Mouse (Mus musculus): ENCODE results near the gene 2810004N23Rik. TPM values are rescaled to one million over a fixed set of nuclear protein-coding genes. Genes with fewer than 3 reads are reported as not detected.

The 2810004N23Rik gene
- polyA plus RNA-seq (2014; fragmentation: Nextera tagmentation; extraction: Ambion mirVana): 50.9 and 51.9 TPM in 2 replicates

GRCm38 (mm10) chr8:124862321-124863162 is at the start of gene 2810004N23Rik, which contains the start of gene Gnpat:
Gene 2810004N23Rik, minus strand, starts transcription at chr8:124863120.
Gene Gnpat, plus strand, starts transcription at chr8:124863033.
- Histone ChIP-seq H3K4me3 (ENCODE audit: low read depth, low read length) (peak within 1 kb of the TSS; percentile 74), H3K4me2 (ENCODE audit: low read depth, low read length) (peak within 1 kb of the TSS; percentile 76), H3K36me3 (replicated peaks; ENCODE audit: control insufficient read depth, insufficient read depth, low read depth, low read length) (peaks cover 2% of the 10 kb centered on the region), H3K27ac (replicated peaks; ENCODE audit: low read depth, low read length) (peak within 1 kb of the TSS; percentile 89), H3K9me3 (replicated peaks; ENCODE audit: control insufficient read depth, low read length) (no peaks in the 10 kb centered on the region), H3K9ac (replicated peaks; ENCODE audit: low read length) (peak within 1 kb of the TSS; percentile 98), H3K4me1 (ENCODE audit: control insufficient read depth, insufficient read depth, low read length) (no peaks in the 10 kb centered on the region), H3K27me3 (ENCODE audit: control insufficient read depth, insufficient read depth, low read length) (no peaks in the 10 kb centered on the region)
- peak; percentile 96 for ATAC-seq (replicated peaks; ENCODE audit: insufficient number of reproducible peaks, low FRiP score, low TSS enrichment, low read depth)
- 2% methylated on average over 46 of the region's 55 CpGs for WGBS
- DNase-seq (ENCODE audit: low spot score): peak; percentile 95

DNA sequence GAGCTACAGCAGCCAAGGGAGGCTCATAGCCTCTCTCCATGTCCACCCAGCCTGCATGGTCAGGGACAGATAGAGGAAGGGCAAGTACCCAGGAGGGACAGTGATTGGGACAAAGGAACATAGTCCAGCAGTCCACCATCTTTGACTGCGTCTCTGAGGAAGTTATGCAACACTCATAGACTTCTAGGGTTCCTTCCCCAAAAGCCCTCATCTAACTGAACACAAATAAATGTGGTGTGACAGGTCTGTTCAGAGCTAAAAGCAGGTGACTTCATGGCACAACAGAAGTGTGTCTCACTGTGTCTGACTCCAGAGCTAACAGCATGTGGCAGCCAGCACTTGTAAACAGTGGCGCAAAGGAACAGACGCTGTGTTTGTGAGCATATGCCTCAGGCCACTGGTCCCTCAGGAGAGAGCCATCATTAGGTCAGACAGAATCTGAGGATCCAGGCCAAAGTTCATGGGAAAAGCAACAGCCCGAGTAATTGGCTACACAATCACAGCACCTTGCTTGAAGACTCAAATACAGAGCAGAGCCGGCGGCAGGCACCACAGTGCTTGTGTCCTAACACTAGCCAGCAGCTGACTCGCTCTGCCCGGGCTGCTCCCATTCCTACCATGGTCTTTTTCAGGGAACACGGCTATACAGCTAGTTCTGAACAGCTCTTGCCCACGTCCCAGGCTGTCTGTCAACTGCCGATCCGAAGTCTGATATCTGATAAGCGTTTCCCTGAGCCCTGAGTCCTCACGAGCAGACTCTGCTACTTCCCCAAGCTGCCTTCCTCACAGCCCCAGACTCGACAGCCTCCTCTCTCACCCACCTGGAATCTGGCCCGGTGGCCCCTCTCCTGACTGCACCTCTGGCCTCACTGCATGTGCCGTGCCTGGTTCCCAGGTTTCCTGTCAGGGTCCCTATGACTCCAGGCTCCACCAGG is 49.3 kb upstream of the 2810004N23Rik start:
- H3K9ac ChIP-seq (replicated peaks; ENCODE audit: low read length): no peak overlapping the region
- H3K4me3 ChIP-seq (ENCODE audit: low read depth, low read length): no peak overlapping the region
- H3K27me3 ChIP-seq (ENCODE audit: control insufficient read depth, insufficient read depth, low read length): no peaks in the 10 kb centered on the region
- H3K36me3 ChIP-seq (replicated peaks; ENCODE audit: control insufficient read depth, insufficient read depth, low read depth, low read length): peaks cover 4% of the 10 kb centered on the region
- no peaks in the 10 kb centered on the region for H3K9me3 ChIP-seq (replicated peaks; ENCODE audit: control insufficient read depth, low read length)
- no peaks in the 10 kb centered on the region for H3K4me1 ChIP-seq (ENCODE audit: control insufficient read depth, insufficient read depth, low read length)
- 57% methylated on average over 17 of the region's 17 CpGs for WGBS
- DNase-seq (ENCODE audit: low spot score): no peak
- H3K4me2 ChIP-seq (ENCODE audit: low read depth, low read length): no peak overlapping the region
- H3K27ac ChIP-seq (replicated peaks; ENCODE audit: low read depth, low read length): no peak overlapping the region
- no peak for ATAC-seq (replicated peaks; ENCODE audit: insufficient number of reproducible peaks, low FRiP score, low TSS enrichment, low read depth)

DNA sequence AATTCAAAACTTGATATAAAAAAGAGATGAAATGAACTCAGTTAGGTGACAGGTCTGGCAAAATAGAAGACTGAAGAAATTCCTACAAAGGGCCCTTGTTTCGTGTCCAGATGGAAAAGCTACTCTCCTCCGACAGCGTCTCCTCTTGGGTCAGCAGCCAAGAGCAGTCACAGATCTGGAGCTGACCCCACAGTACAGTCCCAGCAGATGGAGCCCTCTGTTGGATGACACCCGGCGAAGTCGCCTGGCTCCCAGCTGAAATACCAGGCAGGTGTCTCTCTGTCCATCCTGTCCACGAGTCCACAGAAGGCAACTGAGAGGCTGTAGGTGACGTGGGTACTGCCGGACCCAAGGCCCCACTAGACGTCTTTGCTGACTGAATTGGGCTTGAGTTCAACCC is 47.4 kb upstream of the 2810004N23Rik start:
- Histone ChIP-seq H3K4me2 (ENCODE audit: low read depth, low read length) (no peak overlapping the region), H3K9me3 (replicated peaks; ENCODE audit: control insufficient read depth, low read length) (no peaks in the 10 kb centered on the region), H3K36me3 (replicated peaks; ENCODE audit: control insufficient read depth, insufficient read depth, low read depth, low read length) (peaks cover 4% of the 10 kb centered on the region), H3K27me3 (ENCODE audit: control insufficient read depth, insufficient read depth, low read length) (no peaks in the 10 kb centered on the region), H3K4me1 (ENCODE audit: control insufficient read depth, insufficient read depth, low read length) (no peaks in the 10 kb centered on the region), H3K9ac (replicated peaks; ENCODE audit: low read length) (no peak overlapping the region), H3K27ac (replicated peaks; ENCODE audit: low read depth, low read length) (no peak overlapping the region), H3K4me3 (ENCODE audit: low read depth, low read length) (no peak overlapping the region)
- ATAC-seq (replicated peaks; ENCODE audit: insufficient number of reproducible peaks, low FRiP score, low TSS enrichment, low read depth): no peak
- no peak for DNase-seq (ENCODE audit: low spot score)
- 82% methylated on average over 10 of the region's 10 CpGs for WGBS

- Histone ChIP-seq H3K4me1 (ENCODE audit: control insufficient read depth, insufficient read depth, low read length) (no peaks in the 10 kb centered on the region), H3K4me2 (ENCODE audit: low read depth, low read length) (no peak overlapping the region), H3K27me3 (ENCODE audit: control insufficient read depth, insufficient read depth, low read length) (no peaks in the 10 kb centered on the region), H3K27ac (replicated peaks; ENCODE audit: low read depth, low read length) (no peak overlapping the region), H3K36me3 (replicated peaks; ENCODE audit: control insufficient read depth, insufficient read depth, low read depth, low read length) (peaks cover 4% of the 10 kb centered on the region), H3K4me3 (ENCODE audit: low read depth, low read length) (no peak overlapping the region), H3K9ac (replicated peaks; ENCODE audit: low read length) (no peak overlapping the region), H3K9me3 (replicated peaks; ENCODE audit: control insufficient read depth, low read length) (no peaks in the 10 kb centered on the region)
- DNase-seq (ENCODE audit: low spot score) (no peak), ATAC-seq (replicated peaks; ENCODE audit: insufficient number of reproducible peaks, low FRiP score, low TSS enrichment, low read depth) (no peak)
- WGBS: 91% methylated on average over 16 of the region's 16 CpGs
Observed at GRCm38 (mm10) chr8:124909936-124910335, 47.0 kb upstream of the 2810004N23Rik start.

- no peak overlapping the region for H3K4me2 ChIP-seq (ENCODE audit: low read depth, low read length)
- WGBS: 79% methylated on average over 2 of the region's 2 CpGs
- H3K4me1 ChIP-seq (ENCODE audit: control insufficient read depth, insufficient read depth, low read length): no peaks in the 10 kb centered on the region
- ATAC-seq (replicated peaks; ENCODE audit: insufficient number of reproducible peaks, low FRiP score, low TSS enrichment, low read depth): no peak
- H3K9me3 ChIP-seq (replicated peaks; ENCODE audit: control insufficient read depth, low read length): no peaks in the 10 kb centered on the region
- no peak overlapping the region for H3K4me3 ChIP-seq (ENCODE audit: low read depth, low read length)
- DNase-seq (ENCODE audit: low spot score): no peak
- H3K9ac ChIP-seq (replicated peaks; ENCODE audit: low read length): no peak overlapping the region
- H3K27me3 ChIP-seq (ENCODE audit: control insufficient read depth, insufficient read depth, low read length): no peaks in the 10 kb centered on the region
- no peak overlapping the region for H3K27ac ChIP-seq (replicated peaks; ENCODE audit: low read depth, low read length)
- peaks cover 2% of the 10 kb centered on the region for H3K36me3 ChIP-seq (replicated peaks; ENCODE audit: control insufficient read depth, insufficient read depth, low read depth, low read length)
Observed at GRCm38 (mm10) chr8:124905482-124905881, 42.6 kb upstream of the 2810004N23Rik start.

GRCm38 (mm10) chr8:124903198-124903597 is 40.3 kb upstream of the 2810004N23Rik start:
- DNase-seq (ENCODE audit: low spot score) (no peak), ATAC-seq (replicated peaks; ENCODE audit: insufficient number of reproducible peaks, low FRiP score, low TSS enrichment, low read depth) (no peak)
- Histone ChIP-seq H3K27me3 (ENCODE audit: control insufficient read depth, insufficient read depth, low read length) (no peaks in the 10 kb centered on the region), H3K9me3 (replicated peaks; ENCODE audit: control insufficient read depth, low read length) (no peaks in the 10 kb centered on the region), H3K36me3 (replicated peaks; ENCODE audit: control insufficient read depth, insufficient read depth, low read depth, low read length) (peaks cover 2% of the 10 kb centered on the region), H3K4me2 (ENCODE audit: low read depth, low read length) (no peak overlapping the region), H3K9ac (replicated peaks; ENCODE audit: low read length) (no peak overlapping the region), H3K27ac (replicated peaks; ENCODE audit: low read depth, low read length) (no peak overlapping the region), H3K4me3 (ENCODE audit: low read depth, low read length) (no peak overlapping the region), H3K4me1 (ENCODE audit: control insufficient read depth, insufficient read depth, low read length) (peaks cover 2% of the 10 kb centered on the region; the same call in 1 of the 2 replicates)
- 93% methylated on average over 15 of the region's 15 CpGs for WGBS

DNA sequence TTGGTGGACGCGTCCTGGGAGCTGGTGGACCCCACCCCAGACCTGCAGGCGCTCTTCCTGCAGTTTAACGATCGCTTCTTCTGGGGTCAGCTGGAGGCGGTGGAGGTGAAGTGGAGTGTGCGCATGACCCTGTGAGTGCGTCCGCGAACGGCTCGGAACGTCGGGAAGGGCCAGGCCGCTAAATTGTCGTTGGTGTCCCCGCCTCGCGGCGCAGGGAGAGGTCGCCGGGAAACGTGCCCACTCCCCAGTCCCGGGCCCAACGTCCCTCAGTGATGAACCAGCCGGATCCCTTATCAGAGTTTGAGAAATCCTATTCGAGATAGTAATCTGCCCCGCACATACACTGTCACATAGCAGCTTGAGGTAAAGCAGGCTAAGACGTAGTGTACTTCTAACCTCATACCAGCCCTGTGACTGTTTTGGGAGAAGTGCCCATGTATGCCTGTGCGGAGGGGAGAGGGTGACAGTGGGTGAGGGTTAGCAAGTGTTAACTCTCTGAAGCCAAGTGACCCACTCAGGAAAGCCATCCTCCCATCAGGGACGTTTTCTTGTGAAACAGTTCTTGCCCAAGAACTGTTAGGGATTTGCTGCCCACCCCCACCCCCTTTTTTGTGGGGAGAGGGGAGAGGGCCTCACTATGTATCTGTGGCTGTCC is 35.5 kb upstream of the 2810004N23Rik start:
- Histone ChIP-seq H3K4me3 (ENCODE audit: low read depth, low read length) (peak overlapping the region; percentile 93), H3K27ac (replicated peaks; ENCODE audit: low read depth, low read length) (peak overlapping the region; percentile 49; the same call in 1 of the 2 replicates), H3K4me1 (ENCODE audit: control insufficient read depth, insufficient read depth, low read length) (peaks cover 8% of the 10 kb centered on the region), H3K27me3 (ENCODE audit: control insufficient read depth, insufficient read depth, low read length) (no peaks in the 10 kb centered on the region), H3K4me2 (ENCODE audit: low read depth, low read length) (peak overlapping the region; percentile 99), H3K9ac (replicated peaks; ENCODE audit: low read length) (peak overlapping the region; percentile 65), H3K36me3 (replicated peaks; ENCODE audit: control insufficient read depth, insufficient read depth, low read depth, low read length) (peaks cover 3% of the 10 kb centered on the region; the same call in 1 of the 2 replicates), H3K9me3 (replicated peaks; ENCODE audit: control insufficient read depth, low read length) (no peaks in the 10 kb centered on the region)
- 8% methylated on average over 31 of the region's 31 CpGs for WGBS
- peak; percentile 7; the same call in 1 of the 2 replicates for ATAC-seq (replicated peaks; ENCODE audit: insufficient number of reproducible peaks, low FRiP score, low TSS enrichment, low read depth)
- DNase-seq (ENCODE audit: low spot score): no peak
